Mouse (Mus musculus) spleen, postnatal 14 days (tissue): Measurements from ENCODE around the gene Olfr517.

Experiments used
- DNase-seq, 2 experiments: peaks; one replicate each; pipeline ENCODE4 v3.0.0; 2021 to 2022; ENCODE audit warnings: low spot score in 2 of 2

Gene Olfr517

DNA sequence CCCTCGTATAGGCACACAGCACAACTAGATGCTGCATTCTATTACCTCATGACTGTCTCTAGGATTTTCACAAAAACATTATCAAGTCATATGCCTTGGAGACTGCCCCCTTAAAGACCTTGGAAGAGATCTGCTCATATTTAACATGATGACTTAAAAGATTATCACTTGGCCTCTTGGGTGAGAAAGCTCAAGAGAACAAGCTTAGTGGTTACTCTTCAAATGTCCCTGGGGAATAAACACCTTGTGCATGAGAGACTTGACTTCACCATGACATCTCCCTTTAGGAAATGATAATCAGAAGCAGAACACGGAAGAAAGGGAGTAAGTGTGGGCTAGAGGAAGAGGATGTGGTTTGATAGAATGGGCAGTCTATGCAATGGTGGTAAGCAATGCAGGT, at the start of gene Olfr517:
Gene Olfr517, minus strand, starts transcription at position 101 of the 400 bp plus-strand sequence.
- no peak for DNase-seq

DNA sequence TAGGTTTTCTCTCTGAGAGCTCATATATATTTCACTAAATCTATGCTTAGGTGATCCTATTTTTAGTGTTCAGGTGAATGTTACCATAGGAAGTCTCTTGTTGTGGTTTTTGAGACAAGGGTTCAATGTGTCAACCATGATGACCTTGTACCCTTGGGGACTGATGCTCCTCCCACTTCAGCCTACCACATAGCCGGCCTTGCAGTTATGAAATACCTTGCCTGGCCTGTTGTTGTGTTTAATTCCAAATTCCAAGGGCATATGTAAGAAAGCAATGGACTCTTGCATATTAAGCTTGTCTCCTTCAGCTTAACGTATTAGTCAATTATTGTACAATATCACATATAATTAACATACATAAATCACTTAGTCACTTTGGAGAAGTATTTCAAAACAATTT, 31.8 kb upstream of the Olfr517 start:
- DNase-seq = no peak

DNA sequence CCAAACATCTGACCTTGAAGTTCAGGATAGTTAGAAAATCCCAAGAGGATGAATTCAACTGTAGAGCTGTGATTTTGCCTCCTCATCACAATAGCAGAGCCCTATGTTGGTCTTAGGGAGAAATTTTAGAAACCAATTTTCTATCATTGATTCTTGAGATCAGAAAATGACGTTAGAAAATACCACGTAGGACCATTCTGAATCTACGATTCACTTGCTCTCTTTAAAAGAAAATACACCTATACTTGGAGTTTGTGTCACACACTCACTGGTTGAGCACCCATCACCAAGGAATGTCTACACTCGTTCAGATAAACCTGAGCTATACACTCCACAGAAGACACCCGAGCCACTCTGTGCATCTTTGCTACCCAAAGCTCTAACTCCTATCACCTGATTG, 22.1 kb upstream of the Olfr517 start, which contains the start of gene Olfr519:
Gene Olfr519, minus strand, starts transcription at position 101 of the 400 bp plus-strand sequence.
- no peak for DNase-seq

DNA sequence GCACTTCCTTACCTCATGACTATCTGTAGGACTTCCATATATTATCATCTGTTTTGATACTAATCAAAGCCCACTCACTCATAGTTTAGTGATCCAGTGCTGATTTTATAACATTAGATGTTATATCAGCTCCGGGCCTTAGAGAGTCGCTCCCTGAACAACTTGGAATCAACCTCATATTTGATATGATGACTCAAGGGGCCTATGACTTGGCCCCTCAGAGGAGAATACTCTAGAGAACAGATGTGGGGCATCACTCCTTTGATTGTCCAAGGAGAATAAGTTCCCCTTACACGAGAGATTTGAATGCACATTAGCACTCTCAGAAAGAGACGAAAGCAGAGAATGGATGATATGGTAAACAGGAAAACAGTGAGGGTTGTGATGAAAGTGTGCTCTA, 12.7 kb upstream of the Olfr517 start, which contains the start of gene Olfr518:
Gene Olfr518, minus strand, starts transcription at position 101 of the 400 bp plus-strand sequence.
- DNase-seq = no peak

DNA sequence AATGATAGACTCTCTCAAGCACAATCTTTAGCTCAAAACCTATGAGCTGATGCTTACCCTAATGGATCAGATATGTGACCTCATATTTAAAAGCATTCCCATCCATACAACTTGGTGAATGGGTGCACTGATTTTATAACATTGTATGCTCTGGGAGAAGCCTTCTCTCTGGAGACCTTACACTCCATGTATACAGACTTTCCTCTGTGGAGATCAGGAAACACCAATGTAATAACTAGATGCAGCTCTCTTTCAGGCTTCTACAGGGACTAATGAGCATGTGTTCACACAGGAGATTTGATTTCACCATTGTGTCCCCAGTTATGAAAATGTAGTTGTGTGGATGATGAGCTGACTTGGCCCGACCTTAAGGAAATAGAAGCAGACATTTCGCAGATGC, 21.8 kb downstream of the Olfr517 start, which contains the start of gene Olfr516:
Gene Olfr516, minus strand, starts transcription at position 101 of the 400 bp plus-strand sequence.
- no peak for DNase-seq

DNA sequence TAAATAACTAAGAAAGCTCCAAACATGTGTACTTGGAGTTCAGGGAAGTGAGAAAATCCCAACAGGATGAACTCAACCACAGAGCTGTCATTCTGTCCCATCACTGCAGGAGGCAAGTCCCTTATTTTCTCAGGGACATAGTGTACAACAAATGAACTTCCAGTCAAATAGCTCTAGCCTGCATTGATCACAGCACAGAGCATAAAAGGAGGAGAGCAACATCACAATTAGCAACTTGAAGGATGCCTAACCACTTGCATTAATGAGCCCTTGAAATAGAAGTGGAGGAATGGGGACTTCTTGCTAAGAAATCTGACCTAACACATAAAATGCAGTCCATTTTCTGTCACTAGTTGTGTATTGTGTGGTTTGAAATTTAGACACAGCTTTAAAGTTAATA, 46.3 kb downstream of the Olfr517 start, which contains the start of gene Olfr514:
Gene Olfr514, minus strand, starts transcription at position 101 of the 400 bp plus-strand sequence.
- DNase-seq = no peak
